Mouse (Mus musculus): ENCODE measurements at regions not wholly inside any gene's neighbourhood (a gene's known extent, or its start where the extent isn't known, plus 50 kb on each side); places are given as distances from the start of the nearest gene placed in this dataset.

DNA sequence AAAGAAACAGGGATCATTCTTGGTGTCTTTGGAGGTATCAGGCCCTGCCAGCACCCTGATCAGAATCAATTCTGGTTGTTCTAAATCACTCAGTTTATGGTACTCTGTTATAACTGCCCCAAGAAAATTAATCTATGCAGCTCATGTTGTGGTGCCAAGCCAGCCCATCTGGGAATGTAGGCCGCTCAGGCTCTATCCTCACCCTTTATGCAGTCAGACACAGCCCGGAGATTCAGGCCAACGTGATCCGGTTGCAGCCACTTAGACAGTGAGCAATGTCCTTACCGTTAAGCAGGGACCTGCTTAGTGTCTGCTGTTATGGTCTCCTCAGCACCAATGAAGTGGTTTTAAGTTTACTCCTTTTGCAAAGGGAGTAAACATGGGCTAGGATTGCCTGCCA is 98.5 kb downstream of the C1galt1 start:
- TF ChIP-seq CTCF (IDR thresholded peaks at IDR 0.05; ENCODE audit: low read depth, low read length), result no peak
- no peak for TF ChIP-seq POLR2A (IDR thresholded peaks at IDR 0.05; ENCODE audit: insufficient read depth, low read length)
- no peak for TF ChIP-seq EP300 (IDR thresholded peaks at IDR 0.05; ENCODE audit: insufficient read depth, low read depth, low read length)
